Mouse (Mus musculus) kidney, postnatal 36 days (tissue): ENCODE measurements at regions not wholly inside any gene's neighbourhood (a gene's known extent, or its start where the extent isn't known, plus 50 kb on each side); places are given as distances from the start of the nearest gene placed in this dataset.
"Not testable (repeated sequence)": the region's sequence is repeated elsewhere in the genome, so short reads cannot be mapped to it uniquely, and the experiment has no call there.

ENCODE experiments used
- DNase-seq, 2 experiments: peaks; one replicate each; pipeline ENCODE4 v3.0.0; 2021 to 2022; ENCODE audit warnings: mixed read lengths in 2 of 2

DNA sequence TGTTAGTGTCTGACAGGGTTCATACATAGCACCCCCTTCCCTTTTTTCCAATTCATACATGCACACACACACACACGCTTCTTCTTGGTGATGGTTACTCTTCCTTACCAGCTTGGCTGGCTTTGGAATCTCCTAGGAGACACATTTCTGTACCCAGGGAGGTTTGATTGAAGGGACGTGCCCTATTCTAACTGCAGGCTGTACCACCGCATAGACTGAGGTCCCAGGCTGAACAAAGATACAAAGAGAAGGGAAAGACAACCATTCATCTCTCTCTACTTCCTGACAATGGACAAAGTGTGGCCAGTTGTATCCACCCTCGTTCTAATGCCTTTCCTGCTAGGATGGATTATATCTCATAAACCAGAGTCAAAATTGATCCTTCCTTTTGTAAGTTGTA is 100.0 kb downstream of the Raet1d start:
- DNase-seq = not testable (repeated sequence)

GRCm38 (mm10) chr10:22460818-22461479 is 100.6 kb downstream of the Raet1d start:
- DNase-seq = not testable (repeated sequence)

DNA sequence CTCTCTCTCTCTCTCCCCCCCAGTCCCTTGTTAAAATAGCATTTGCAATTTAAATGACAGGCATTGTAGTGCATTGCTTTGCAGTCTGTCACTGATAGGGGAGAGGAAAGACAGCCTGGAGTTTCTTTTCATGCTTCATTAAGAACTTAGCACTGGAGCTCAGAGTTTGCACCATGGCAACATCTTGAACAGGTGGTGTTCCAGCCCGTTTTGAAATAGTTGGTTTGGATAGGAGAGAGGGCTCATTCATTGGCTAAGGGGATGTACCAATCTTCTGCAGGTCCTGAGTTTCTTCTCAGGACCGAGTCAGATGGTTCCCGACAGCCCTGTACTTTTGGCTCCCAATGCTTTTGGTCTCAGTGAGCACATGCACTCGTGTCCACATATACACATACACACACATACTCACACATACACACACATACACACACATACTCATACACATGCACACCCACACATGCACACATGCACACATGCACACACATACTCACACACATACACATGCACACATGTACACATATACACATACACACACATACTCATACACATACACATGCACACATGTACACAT is 101.2 kb downstream of the Raet1d start:
- DNase-seq = not testable (repeated sequence)

DNA sequence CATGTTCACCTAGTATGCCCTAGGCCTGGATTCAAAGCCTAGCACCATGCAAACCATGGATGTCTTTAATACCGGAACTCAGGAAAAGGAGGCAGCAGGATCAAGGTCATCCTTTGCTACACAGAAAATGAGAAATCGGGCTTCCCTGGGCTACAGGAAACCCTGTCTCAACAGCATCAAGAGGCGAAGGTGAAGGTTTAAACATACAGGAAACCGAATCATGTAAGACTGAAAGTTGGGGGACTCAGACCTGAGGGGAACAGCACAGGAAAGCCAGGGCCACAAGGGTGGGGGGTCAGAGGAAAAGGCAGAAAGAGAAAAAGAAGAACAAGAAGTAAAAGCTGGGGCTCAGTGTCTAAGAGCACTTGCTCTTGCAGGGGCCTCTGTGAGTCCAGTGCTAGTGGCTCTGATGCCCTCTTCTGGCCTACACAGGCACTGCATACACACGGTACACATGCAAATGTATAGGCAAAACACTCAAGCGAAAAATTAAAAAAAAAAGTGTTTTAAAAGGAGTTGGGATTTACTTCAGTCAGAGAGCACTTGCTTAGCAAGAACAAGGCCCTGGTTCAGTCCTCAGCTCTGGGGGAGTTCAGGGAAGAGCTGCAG is 111.5 kb downstream of the Raet1d start:
- DNase-seq = peak in 1 of 2 experiments; percentile 52

GRCm38 (mm10) chr10:22479860-22480259 is 119.5 kb downstream of the Raet1d start:
- DNase-seq = peak; percentile 18 to 64

- DNase-seq = not testable (repeated sequence)
Measured at GRCm38 (mm10) chr10:22487071-22487470, 126.7 kb downstream of the Raet1d start.

GRCm38 (mm10) chr10:22491806-22492347 is 131.5 kb downstream of the Raet1d start:
- not testable (repeated sequence) for DNase-seq

GRCm38 (mm10) chr10:22495975-22496496 is 135.7 kb downstream of the Raet1d start:
- no peak for DNase-seq
